Mouse (Mus musculus) lung, adult 18-20 months (tissue): ENCODE results near the gene Nnmt.

ENCODE experiments used
- DNase-seq, 2 experiments: peaks; one replicate each; pipeline ENCODE4 v3.0.0; 2022; ENCODE audit warnings: mixed read lengths in 2 of 2

The Nnmt gene

GRCm38 (mm10) chr9:48604939-48605598 is at the start of gene Nnmt:
Gene Nnmt (minus strand): TSS chr9:48605153.
- peak in 1 of 2 experiments; percentile 32 for DNase-seq

GRCm38 (mm10) chr9:48654730-48655129 is 49.8 kb upstream of the Nnmt start:
- no peak for DNase-seq

GRCm38 (mm10) chr9:48653399-48654070 is 48.6 kb upstream of the Nnmt start:
- no peak for DNase-seq

- peak in 1 of 2 experiments; percentile 2 for DNase-seq
Measured at GRCm38 (mm10) chr9:48652026-48652425, 47.1 kb upstream of the Nnmt start.

- peak in 1 of 2 experiments; percentile 3 for DNase-seq
Measured at GRCm38 (mm10) chr9:48650846-48651245, 45.9 kb upstream of the Nnmt start.

- DNase-seq = peak; percentile 10 to 11
Measured at GRCm38 (mm10) chr9:48649851-48650685, 45.1 kb upstream of the Nnmt start.

- peak; percentile 68 to 78 for DNase-seq
Measured at GRCm38 (mm10) chr9:48649098-48649766, 44.3 kb upstream of the Nnmt start.

GRCm38 (mm10) chr9:48648285-48649097 is 43.5 kb upstream of the Nnmt start:
- peak in 1 of 2 experiments; percentile 8 for DNase-seq

- DNase-seq = peak in 1 of 2 experiments; percentile 20
Measured at GRCm38 (mm10) chr9:48647648-48648284, 42.8 kb upstream of the Nnmt start.

- peak; percentile 28 to 54 for DNase-seq
Measured at GRCm38 (mm10) chr9:48646781-48647647, 42.1 kb upstream of the Nnmt start.

- peak; percentile 73 to 82 for DNase-seq
Measured at GRCm38 (mm10) chr9:48646251-48646650, 41.3 kb upstream of the Nnmt start.

- DNase-seq = no peak
Measured at GRCm38 (mm10) chr9:48645648-48646126, 40.7 kb upstream of the Nnmt start.

GRCm38 (mm10) chr9:48644926-48645647 is 40.1 kb upstream of the Nnmt start:
- peak; percentile 39 to 59 for DNase-seq

- peak in 1 of 2 experiments; percentile 3 for DNase-seq
Measured at GRCm38 (mm10) chr9:48644376-48644775, 39.4 kb upstream of the Nnmt start.

GRCm38 (mm10) chr9:48641636-48642035 is 36.7 kb upstream of the Nnmt start:
- DNase-seq = peak in 1 of 2 experiments; percentile 1

GRCm38 (mm10) chr9:48640881-48641280 is 35.9 kb upstream of the Nnmt start:
- peak in 1 of 2 experiments; percentile 1 for DNase-seq

GRCm38 (mm10) chr9:48638176-48638803 is 33.3 kb upstream of the Nnmt start:
- DNase-seq = no peak

- no peak for DNase-seq
Measured at GRCm38 (mm10) chr9:48637161-48637560, 32.2 kb upstream of the Nnmt start.
